Mouse (Mus musculus) hindbrain, embryonic 14.5 days (tissue): ENCODE measurements at regions not wholly inside any gene's neighbourhood (a gene's known extent, or its start where the extent isn't known, plus 50 kb on each side); places are given as distances from the start of the nearest gene placed in this dataset.

Experiments used
- ATAC-seq: fragments of 200-750 bp; cut with Nextera tagmentation; 2 replicates; pipeline ENCODE4 v1.8.0; 2017; ENCODE audit warnings: moderate number of reproducible peaks, mild to moderate bottlenecking, moderate TSS enrichment, moderate library complexity; ENCODE audit not compliant: low FRiP score
- DNase-seq: peaks from one replicate; pipeline ENCODE4 v3.0.0-alpha.2; 2015; ENCODE audit warnings: low spot score
- H3K27ac ChIP-seq: fragments of 300-500 bp; sonication (generic); 2 replicates; pipeline ENCODE4 v1.5.1; 2014; ENCODE audit warnings: mild to moderate bottlenecking, moderate library complexity
- H3K27me3 ChIP-seq: fragments of 300-500 bp; sonication (generic); 2 replicates; pipeline ENCODE4 v1.6.1; 2014; ENCODE audit warnings: mild to moderate bottlenecking, low read length, mixed read lengths; ENCODE audit not compliant: control insufficient read depth, insufficient read depth
- H3K36me3 ChIP-seq: fragments of 300-500 bp; sonication (generic); replicated peaks from 2 replicates; pipeline ENCODE4 v1.6.1; 2014; ENCODE audit not compliant: control insufficient read depth, insufficient read depth
- H3K4me1 ChIP-seq: fragments of 300-500 bp; sonication (generic); replicated peaks from 2 replicates; pipeline ENCODE4 v1.6.1; 2014; ENCODE audit warnings: antibody characterized with exemption, low read length, mixed read lengths; ENCODE audit not compliant: control insufficient read depth, insufficient read depth
- H3K4me2 ChIP-seq: fragments of 300-500 bp; sonication (generic); replicated peaks from 2 replicates; pipeline ENCODE4 v1.6.1; 2014; ENCODE audit warnings: mild to moderate bottlenecking, moderate library complexity
- H3K4me3 ChIP-seq: fragments of 300-500 bp; sonication (generic); replicated peaks from 2 replicates; pipeline ENCODE4 v1.5.1; 2014; ENCODE audit warnings: mild to moderate bottlenecking, low read length
- H3K9ac ChIP-seq: fragments of 300-500 bp; sonication (generic); 2 replicates; pipeline ENCODE4 v1.6.1; 2014
- H3K9me3 ChIP-seq: fragments of 300-500 bp; sonication (generic); 2 replicates; pipeline ENCODE4 v1.6.1; 2016; ENCODE audit warnings: low read length; ENCODE audit not compliant: control insufficient read depth
- WGBS: fragments of 180-500 bp; shearing (Covaris S2); extraction: QIAGEN DNeasy Blood & Tissue Kit; methylation state at CpG from one replicate; pipeline ENCODE4 v1.1.7; 2014; 5-methylcytosine and 5-hydroxymethylcytosine counted together

GRCm38 (mm10) chr10:60932855-60933254 is 101.5 kb upstream of the Unc5b start:
- H3K4me1 ChIP-seq, result peaks cover 22% of the 10 kb centered on the region
- H3K4me3 ChIP-seq, result no peak overlapping the region
- no peak overlapping the region for H3K9ac ChIP-seq
- DNase-seq, result no peak
- H3K27ac ChIP-seq, result no peak overlapping the region
- no peak for ATAC-seq
- H3K9me3 ChIP-seq, result no peaks in the 10 kb centered on the region
- 32% methylated on average over 3 of the region's 3 CpGs for WGBS
- H3K27me3 ChIP-seq, result 0 out of 2 replicates have a peak, but pooled peaks cover 4% of the 10 kb centered on the region
- H3K36me3 ChIP-seq, result no peaks in the 10 kb centered on the region
- H3K4me2 ChIP-seq, result no peak overlapping the region

GRCm38 (mm10) chr10:60931891-60932378 is 100.6 kb upstream of the Unc5b start:
- Histone ChIP-seq H3K27me3 (0 out of 2 replicates have a peak, but pooled peaks cover 4% of the 10 kb centered on the region), H3K4me1 (peaks cover 13% of the 10 kb centered on the region), H3K4me3 (no peak overlapping the region), H3K27ac (no peak overlapping the region), H3K4me2 (no peak overlapping the region), H3K36me3 (no peaks in the 10 kb centered on the region), H3K9ac (no peak overlapping the region), H3K9me3 (no peaks in the 10 kb centered on the region)
- DNase-seq (no peak), ATAC-seq (no peak)
- WGBS, result 58% methylated on average over 22 of the region's 22 CpGs

- H3K4me3 ChIP-seq, result no peak overlapping the region
- H3K9me3 ChIP-seq, result no peaks in the 10 kb centered on the region
- no peak for ATAC-seq
- 63% methylated on average over 7 of the region's 7 CpGs for WGBS
- H3K36me3 ChIP-seq, result no peaks in the 10 kb centered on the region
- no peak for DNase-seq
- peaks cover 10% of the 10 kb centered on the region; the same call in 1 of the 2 replicates for H3K27me3 ChIP-seq
- 0 out of 2 replicates have a peak, but pooled peaks cover 6% of the 10 kb centered on the region for H3K4me1 ChIP-seq
- no peak overlapping the region for H3K27ac ChIP-seq
- no peak overlapping the region for H3K4me2 ChIP-seq
- H3K9ac ChIP-seq, result no peak overlapping the region
Measured at GRCm38 (mm10) chr10:60928646-60929045, 97.3 kb upstream of the Unc5b start.

GRCm38 (mm10) chr10:60928164-60928563 is 96.8 kb upstream of the Unc5b start:
- no peak overlapping the region for H3K27ac ChIP-seq
- ATAC-seq, result no peak
- no peak overlapping the region for H3K4me2 ChIP-seq
- WGBS, result 77% methylated on average over 8 of the region's 8 CpGs
- H3K36me3 ChIP-seq, result no peaks in the 10 kb centered on the region
- no peak overlapping the region for H3K4me3 ChIP-seq
- 0 out of 2 replicates have a peak, but pooled peaks cover 6% of the 10 kb centered on the region for H3K4me1 ChIP-seq
- no peak overlapping the region for H3K9ac ChIP-seq
- H3K27me3 ChIP-seq, result peaks cover 15% of the 10 kb centered on the region
- H3K9me3 ChIP-seq, result no peaks in the 10 kb centered on the region
- DNase-seq, result no peak

- ATAC-seq (no peak), DNase-seq (no peak)
- Histone ChIP-seq H3K4me3 (no peak overlapping the region), H3K27ac (no peak overlapping the region), H3K4me1 (0 out of 2 replicates have a peak, but pooled peaks cover 9% of the 10 kb centered on the region), H3K4me2 (no peak overlapping the region), H3K9me3 (no peaks in the 10 kb centered on the region), H3K36me3 (no peaks in the 10 kb centered on the region), H3K27me3 (peaks cover 26% of the 10 kb centered on the region), H3K9ac (no peak overlapping the region)
- WGBS, result 82% methylated on average over 12 of the region's 12 CpGs
Measured at GRCm38 (mm10) chr10:60926632-60927031, 95.3 kb upstream of the Unc5b start.

GRCm38 (mm10) chr10:60925644-60926043 is 94.3 kb upstream of the Unc5b start:
- ATAC-seq (no peak), DNase-seq (no peak)
- Histone ChIP-seq H3K9me3 (no peaks in the 10 kb centered on the region), H3K36me3 (no peaks in the 10 kb centered on the region), H3K9ac (no peak overlapping the region), H3K4me3 (no peak overlapping the region), H3K27ac (no peak overlapping the region), H3K4me1 (0 out of 2 replicates have a peak, but pooled peaks cover 10% of the 10 kb centered on the region), H3K4me2 (no peak overlapping the region), H3K27me3 (peaks cover 26% of the 10 kb centered on the region)
- WGBS, result 48% methylated on average over 2 of the region's 2 CpGs

GRCm38 (mm10) chr10:60925198-60925597 is 93.8 kb upstream of the Unc5b start:
- WGBS, result 42% methylated on average over 2 of the region's 2 CpGs
- no peaks in the 10 kb centered on the region for H3K9me3 ChIP-seq
- no peak overlapping the region for H3K4me2 ChIP-seq

GRCm38 (mm10) chr10:60923806-60924205 is 92.4 kb upstream of the Unc5b start:
- H3K36me3 ChIP-seq, result no peaks in the 10 kb centered on the region
- no peak overlapping the region for H3K27ac ChIP-seq
- peaks cover 26% of the 10 kb centered on the region for H3K27me3 ChIP-seq
- ATAC-seq (no peak), DNase-seq (no peak)
- no peak overlapping the region for H3K4me2 ChIP-seq
- H3K9ac ChIP-seq, result no peak overlapping the region
- H3K4me1 ChIP-seq, result 0 out of 2 replicates have a peak, but pooled peaks cover 4% of the 10 kb centered on the region
- H3K4me3 ChIP-seq, result no peak overlapping the region
- H3K9me3 ChIP-seq, result no peaks in the 10 kb centered on the region
- WGBS, result 12% methylated on average over 11 of the region's 11 CpGs

More at GRCm38 (mm10) chr10:60925198-60925597, 93.8 kb upstream of the Unc5b start:
- Histone ChIP-seq H3K4me1 (0 out of 2 replicates have a peak, but pooled peaks cover 10% of the 10 kb centered on the region), H3K9ac (no peak overlapping the region), H3K27ac (no peak overlapping the region), H3K36me3 (no peaks in the 10 kb centered on the region), H3K4me3 (no peak overlapping the region), H3K27me3 (peaks cover 26% of the 10 kb centered on the region)
- ATAC-seq, result no peak
- DNase-seq, result no peak

GRCm38 (mm10) chr10:60920621-60921020 is 89.2 kb upstream of the Unc5b start:
- DNase-seq, result no peak
- Histone ChIP-seq H3K9me3 (no peaks in the 10 kb centered on the region), H3K27me3 (peaks cover 34% of the 10 kb centered on the region), H3K4me1 (peaks cover 9% of the 10 kb centered on the region), H3K9ac (no peak overlapping the region), H3K4me2 (no peak overlapping the region), H3K4me3 (no peak overlapping the region), H3K36me3 (no peaks in the 10 kb centered on the region), H3K27ac (no peak overlapping the region)
- 96% methylated on average over 1 of the region's 1 CpGs for WGBS
- ATAC-seq, result no peak

GRCm38 (mm10) chr10:60918020-60918419 is 86.6 kb upstream of the Unc5b start:
- H3K4me1 ChIP-seq, result peaks cover 17% of the 10 kb centered on the region
- WGBS, result 12% methylated on average over 8 of the region's 8 CpGs
- no peaks in the 10 kb centered on the region for H3K36me3 ChIP-seq
- no peak for ATAC-seq
- H3K9ac ChIP-seq, result no peak overlapping the region
- peaks cover 25% of the 10 kb centered on the region for H3K27me3 ChIP-seq
- no peak overlapping the region for H3K4me2 ChIP-seq
- H3K9me3 ChIP-seq, result no peaks in the 10 kb centered on the region
- DNase-seq, result no peak
- H3K4me3 ChIP-seq, result no peak overlapping the region
- H3K27ac ChIP-seq, result no peak overlapping the region
